Mouse (Mus musculus) forebrain, embryonic 15.5 days (tissue): Measurements from ENCODE around the gene Rgs1. TPM values are rescaled to one million over a fixed set of nuclear protein-coding genes. Genes with fewer than 3 reads are reported as not detected.

Source experiments
- polyA plus RNA-seq: library from polyadenylated mRNA; unstranded; fragments of >200 nt; fragmentation: Nextera tagmentation; extraction: Ambion mirVana; gene quantifications from 2 replicates; pipeline ENCODE4 v1.2.1, GENCODE M21; 2015

Rgs1 gene
- polyA plus RNA-seq, 1 experiment from 2014 or later, result not detected

Other genes with a start within 250 kb of the Rgs1 start
- 79.6 and 88.7 TPM in 2 replicates for gene Rgs2, start 245.1 kb downstream of the Rgs1 start, polyA plus RNA-seq
- 1.5 and 1.7 TPM in 2 replicates for gene Rgs13, start 71.9 kb downstream of the Rgs1 start, polyA plus RNA-seq